In genomic region chr5:127632167-127633145, GRCm38 (mm10) we compare ENCODE assay signal across 8 mouse cellular contexts. TPM values are rescaled to one million over a fixed set of nuclear protein-coding genes. Genes with fewer than 3 reads are reported as not detected.
DNase-seq lines count a peak whose midpoint lies in the region; ATAC-seq and TF ChIP-seq lines count a peak whose summit lies in the region.

Gene Glt1d1 (plus strand): TSS chr5:127632262.
Gene Slc15a4 (minus strand): TSS chr5:127632897.

- peak within 1 kb of the TSS; percentile 73 for H3K9ac ChIP-seq in hindbrain, embryonic 15.5 days
- H3K9ac ChIP-seq in midbrain, postnatal 0 days (replicated peaks; ENCODE audit: low read length, poor library complexity, severe bottlenecking): peak within 1 kb of the TSS; percentile 97

- no peaks in the 10 kb centered on the region for H3K27me3 ChIP-seq in hindbrain, embryonic 15.5 days
- H3K27me3 ChIP-seq in midbrain, postnatal 0 days (ENCODE audit: insufficient read depth, low read length): no peaks in the 10 kb centered on the region

- intact Hi-C loops in left cerebral cortex, postnatal 25 days (cut with DNase I): no loop called here

- WGBS in lung, adult 2 months: under 1% methylated on average over 60 of the region's 62 CpGs
- WGBS in hindbrain, embryonic 15.5 days: under 1% methylated on average over 59 of the region's 62 CpGs
- WGBS in midbrain, postnatal 0 days: under 1% methylated on average over 62 of the region's 62 CpGs

- no peak for TF ChIP-seq CTCF in lung, adult 2 months (IDR thresholded peaks at IDR 0.05; ENCODE audit: insufficient read depth, low read length)
- TF ChIP-seq CTCF in midbrain, postnatal 0 days (IDR thresholded peaks at IDR 0.05): no peak

- peak within 1 kb of the TSS; percentile 98 for H3K4me2 ChIP-seq in hindbrain, embryonic 15.5 days
- peak within 1 kb of the TSS; percentile 94 for H3K4me2 ChIP-seq in midbrain, postnatal 0 days (ENCODE audit: low read depth, low read length, poor library complexity, severe bottlenecking)

- DNase-seq in lung, adult 2 months: no peak
- no peak for DNase-seq in lung, postnatal 14 days
- DNase-seq in left cerebral cortex, postnatal 25 days (ENCODE audit: low spot score in 2 of 2): peak; percentile 45 to 47
- DNase-seq in midbrain, postnatal 0 days (ENCODE audit: low spot score): peak; percentile 42
- DNase-seq in ovary, adult 18-20 months (ENCODE audit: low spot score): no peak
- no peak for DNase-seq in thymus, postnatal 14 days

- peak; percentile 33 for ATAC-seq in common myeloid progenitor, adult 5-6 weeks (replicated peaks; ENCODE audit: low read depth, poor library complexity, severe bottlenecking)
- peak; percentile 77 for ATAC-seq in hindbrain, embryonic 15.5 days (ENCODE audit: low FRiP score, low read depth)
- peak; percentile 71 for ATAC-seq in midbrain, postnatal 0 days (ENCODE audit: low FRiP score)

- H3K4me3 ChIP-seq in lung, adult 2 months (replicated peaks; ENCODE audit: extremely low read depth, low read depth, low read length): peak within 1 kb of the TSS; percentile 21
- H3K4me3 ChIP-seq in hindbrain, embryonic 15.5 days: peak within 1 kb of the TSS; percentile 74
- H3K4me3 ChIP-seq in midbrain, postnatal 0 days (ENCODE audit: low read depth, low read length): peak within 1 kb of the TSS; percentile 73

- peak within 1 kb of the TSS; percentile 72 for H3K27ac ChIP-seq in hindbrain, embryonic 15.5 days (replicated peaks)
- H3K27ac ChIP-seq in midbrain, postnatal 0 days (ENCODE audit: low read depth, low read length): peak within 1 kb of the TSS; percentile 69

- no peaks in the 10 kb centered on the region for H3K9me3 ChIP-seq in hindbrain, embryonic 15.5 days
- H3K9me3 ChIP-seq in midbrain, postnatal 0 days (ENCODE audit: low read length): no peaks in the 10 kb centered on the region

- H3K4me1 ChIP-seq in lung, adult 2 months (ENCODE audit: control insufficient read depth, insufficient read depth, low read length): no peaks in the 10 kb centered on the region
- peaks cover 13% of the 10 kb centered on the region for H3K4me1 ChIP-seq in hindbrain, embryonic 15.5 days (replicated peaks)
- H3K4me1 ChIP-seq in midbrain, postnatal 0 days (ENCODE audit: insufficient read depth, low read length): no peaks in the 10 kb centered on the region

- no peak for TF ChIP-seq POLR2A in lung, adult 2 months (IDR thresholded peaks at IDR 0.05; ENCODE audit: borderline replicate concordance, extremely low read depth, low read depth, low read length)

- H3K36me3 ChIP-seq in hindbrain, embryonic 15.5 days: no peaks in the 10 kb centered on the region
- no peaks in the 10 kb centered on the region for H3K36me3 ChIP-seq in midbrain, postnatal 0 days (ENCODE audit: insufficient read depth, low read length)

RNA-seq across cellular contexts. Expression of gene Glt1d1, which starts in this region (rescaled TPM):
- polyA plus RNA-seq in lung, adult 2 months (2012; rRNA removed): 0.51 and 0.72 TPM in 2 replicates
- total RNA-seq in common myeloid progenitor, adult 5-6 weeks (2017): not detected in 2 replicates
- polyA plus RNA-seq in hindbrain, embryonic 15.5 days (2015; fragmentation: Nextera tagmentation; extraction: Ambion mirVana): 1.7 and 2.3 TPM in 2 replicates
- total RNA-seq in left cerebral cortex, postnatal 25 days (2021): 10 to 100 TPM; 22.6 to 27.3 TPM
- total RNA-seq in midbrain, postnatal 0 days (2014; rRNA removed): 9.6 and 12.8 TPM in 2 replicates
- polyA plus RNA-seq in midbrain, postnatal 0 days (2015; fragmentation: Nextera tagmentation; extraction: Ambion mirVana): 1.3 and 1.7 TPM in 2 replicates

RNA-seq across cellular contexts. Expression of gene Slc15a4, which starts in this region (rescaled TPM):
- 33.7 and 42.8 TPM in 2 replicates for polyA plus RNA-seq in lung, adult 2 months (2012; rRNA removed)
- total RNA-seq in common myeloid progenitor, adult 5-6 weeks (2017): 15.2 and 32.4 TPM in 2 replicates
- 30.8 and 35.2 TPM in 2 replicates for polyA plus RNA-seq in hindbrain, embryonic 15.5 days (2015; fragmentation: Nextera tagmentation; extraction: Ambion mirVana)
- total RNA-seq in left cerebral cortex, postnatal 25 days (2021): 10 to 100 TPM; 23.2 to 25.4 TPM
- 34.4 and 39.1 TPM in 2 replicates for total RNA-seq in midbrain, postnatal 0 days (2014; rRNA removed)
- 16.2 and 17.7 TPM in 2 replicates for polyA plus RNA-seq in midbrain, postnatal 0 days (2015; fragmentation: Nextera tagmentation; extraction: Ambion mirVana)

Comparison
In these comparisons a context has a peak if more than half of its experiments do, and no peak if none do; other contexts are left out.
1. RNA of gene Glt1d1 (total RNA-seq): 22.6 to 27.3 TPM in left cerebral cortex, postnatal 25 days and 9.6 to 12.8 TPM in midbrain, postnatal 0 days; not detected in common myeloid progenitor, adult 5-6 weeks; every median in the first group is over 10 times any median in the second.
2. DNase-seq: peak in left cerebral cortex, postnatal 25 days (2 of 2) and midbrain, postnatal 0 days (single experiment); none in lung, adult 2 months (single experiment), lung, postnatal 14 days (single experiment), ovary, adult 18-20 months (single experiment) and thymus, postnatal 14 days (single experiment).
3. H3K4me3 ChIP-seq: peak in every context shown above with its lines; median percentile 74 in hindbrain, embryonic 15.5 days; 73 in midbrain, postnatal 0 days; 21 in lung, adult 2 months.
4. Peak in every context shown above with its lines, with median percentiles within 50 percentile points of each other: ATAC-seq.